Mouse (Mus musculus) forelimb bud, embryonic 11.5 days (tissue): Measurements from ENCODE around the gene Ltb4r2.

Experiments used
- DNase-seq: peaks from one replicate; pipeline ENCODE4 v3.0.0-alpha.2; 2012; ENCODE audit warnings: low read depth, low spot score

Ltb4r2 gene

DNA sequence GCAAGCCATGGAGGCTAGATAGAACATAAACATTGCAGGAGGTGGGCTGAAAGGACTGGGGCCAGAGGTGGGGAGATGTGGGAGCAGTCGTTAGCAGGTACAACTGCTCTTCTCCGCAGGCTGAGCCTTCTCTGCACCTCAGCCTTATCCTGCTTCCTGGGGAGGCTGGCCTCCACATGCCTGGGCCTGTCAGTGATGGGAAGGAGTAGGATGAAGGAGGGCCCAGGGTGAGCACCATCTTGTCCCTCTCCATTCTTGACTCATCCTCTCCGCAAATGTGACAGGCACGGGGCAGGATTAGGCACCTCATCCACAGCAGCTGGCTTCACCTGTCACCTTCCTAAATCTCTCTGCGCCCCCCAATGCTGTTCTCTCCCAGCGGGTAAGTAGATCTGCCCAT is at the start of gene Ltb4r2:
Gene Ltb4r2 (plus strand): TSS at position 266 of the 400 bp plus-strand sequence.
- no peak for DNase-seq

DNA sequence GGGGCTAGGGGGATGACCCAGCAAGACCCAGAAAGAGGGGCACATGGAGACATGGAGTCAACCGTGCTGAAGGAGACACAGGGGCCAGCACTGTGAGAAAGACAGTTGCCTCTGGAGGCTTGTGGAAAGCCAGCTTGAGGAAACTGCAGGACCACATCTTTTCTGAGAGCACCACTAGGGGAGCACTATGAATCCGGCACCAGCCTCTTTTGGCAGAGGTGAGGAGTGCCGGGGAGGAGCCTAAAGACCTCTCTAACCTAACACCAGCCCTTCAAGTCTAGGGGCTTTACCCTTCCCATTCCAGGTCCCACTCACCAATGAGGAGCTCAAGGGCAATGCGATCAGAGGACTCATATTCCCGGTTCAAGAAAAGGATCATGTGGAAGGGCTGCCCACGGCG is 49.4 kb upstream of the Ltb4r2 start:
- DNase-seq, result no peak

DNA sequence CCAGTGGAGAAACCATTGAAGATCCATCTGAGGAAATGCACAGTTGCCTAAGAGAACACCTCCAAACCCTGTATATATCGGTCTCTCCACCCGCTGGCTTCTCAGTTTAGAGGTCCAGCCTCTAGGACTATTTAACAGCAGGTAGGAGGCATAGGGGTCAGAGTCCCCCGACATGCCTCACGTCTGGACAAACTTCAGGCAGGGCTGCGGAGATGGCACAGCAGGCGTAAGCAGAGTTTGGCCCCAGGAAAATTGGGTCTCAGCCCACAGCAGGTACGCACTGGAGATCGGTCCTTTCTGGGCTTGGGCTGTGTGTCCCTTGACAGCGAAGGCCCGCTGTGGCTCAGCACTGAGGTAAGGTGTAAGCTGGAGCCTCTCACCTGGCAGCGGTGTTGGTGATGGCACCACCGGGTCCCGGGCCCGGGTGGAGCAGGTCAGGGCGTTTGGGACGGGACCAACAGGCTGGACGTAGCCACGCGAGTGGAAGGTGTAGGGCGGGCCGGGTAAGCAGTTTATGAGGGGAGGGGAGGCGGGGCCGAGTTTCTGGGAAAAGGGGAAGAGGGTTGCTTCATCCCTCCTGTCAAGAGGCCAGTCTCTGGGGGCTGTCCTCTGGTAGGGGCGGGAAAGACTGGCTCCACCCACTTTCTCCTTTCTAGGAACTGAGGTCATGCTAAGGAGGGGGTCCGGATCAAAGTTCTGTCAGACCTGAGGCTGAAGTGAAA is 48.1 kb upstream of the Ltb4r2 start:
- DNase-seq, result peak; percentile 12

DNA sequence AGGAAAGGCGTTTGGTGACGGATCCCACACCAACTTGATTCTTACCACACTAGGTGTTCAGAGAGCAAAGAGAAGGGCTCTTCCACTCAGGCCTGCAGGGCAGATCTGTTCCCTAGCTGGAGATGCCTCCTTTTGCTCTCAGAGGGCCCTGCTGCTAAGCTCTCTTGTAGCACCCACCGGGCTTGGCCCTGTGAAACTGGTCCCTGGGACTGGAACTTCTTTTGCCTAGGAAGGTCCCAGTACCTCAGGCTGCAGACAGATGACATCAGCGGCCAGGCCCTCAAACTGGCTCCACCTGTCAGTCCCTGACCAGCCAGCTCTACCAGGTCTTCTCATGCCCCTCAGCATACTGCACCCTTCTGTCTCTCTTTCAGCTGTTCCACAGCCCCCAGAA is 47.5 kb upstream of the Ltb4r2 start, which contains the start of gene Tgm1:
Gene Tgm1 (minus strand): TSS at position 198 of the 394 bp plus-strand sequence.
- DNase-seq, result no peak

DNA sequence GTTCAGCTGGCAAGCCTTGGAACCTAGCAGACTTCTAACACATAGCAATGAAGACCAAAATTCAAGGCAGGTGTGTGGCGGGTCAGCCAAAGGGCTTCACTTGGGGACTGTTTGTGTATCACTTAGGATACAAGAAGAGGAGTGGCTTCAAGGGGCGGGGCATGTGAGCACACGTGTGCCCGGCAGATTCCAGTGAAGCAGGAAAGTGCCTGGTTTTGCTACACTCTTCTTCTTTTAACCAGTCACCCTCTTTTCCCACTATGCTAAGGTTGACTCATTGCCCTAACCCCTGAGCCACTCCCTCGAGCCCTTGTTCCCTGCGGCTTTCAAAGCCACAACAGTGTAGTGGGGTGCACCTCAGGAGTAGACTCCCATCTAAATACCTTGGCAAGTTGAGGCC is 46.3 kb upstream of the Ltb4r2 start:
- no peak for DNase-seq

DNA sequence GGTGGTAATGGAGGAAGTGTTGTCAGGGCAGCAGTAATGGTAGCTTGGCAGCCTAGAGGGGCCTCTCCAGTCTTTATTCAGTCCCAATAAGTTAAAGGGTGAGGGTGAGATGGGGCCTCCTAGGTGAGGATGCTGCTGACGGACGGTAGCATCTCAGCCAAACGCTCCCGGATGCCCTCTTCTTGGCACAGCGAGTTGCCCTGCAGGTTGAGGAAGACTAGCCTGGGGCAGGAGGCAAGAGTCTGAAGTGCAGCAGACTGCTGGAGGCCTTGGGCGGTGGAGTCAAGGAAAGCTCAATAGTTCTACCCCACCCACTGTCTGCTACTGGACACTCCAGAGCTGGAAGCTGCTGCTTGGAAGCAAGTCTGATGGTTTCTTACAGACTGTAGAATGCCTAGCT is 45.0 kb upstream of the Ltb4r2 start:
- no peak for DNase-seq

DNA sequence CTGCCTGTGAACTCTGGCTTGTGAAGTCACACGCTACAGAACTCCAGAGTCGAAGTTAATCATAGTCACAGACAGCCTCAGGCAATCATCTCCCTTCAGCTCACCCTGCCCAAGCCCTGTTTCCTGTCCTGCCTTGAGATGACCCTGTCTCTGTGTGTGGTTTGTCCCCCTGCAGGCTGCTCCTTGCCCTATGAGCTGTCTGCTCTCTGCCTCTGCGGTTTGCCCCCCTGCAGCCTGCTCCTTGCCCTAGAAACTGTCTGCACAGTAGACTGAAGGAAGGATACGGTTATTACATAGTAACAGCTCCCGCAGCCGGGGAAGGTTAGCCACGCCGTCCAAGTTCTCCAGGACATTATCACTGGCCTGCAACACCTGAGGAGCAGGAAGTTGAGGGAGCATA is 44.3 kb upstream of the Ltb4r2 start:
- no peak for DNase-seq

DNA sequence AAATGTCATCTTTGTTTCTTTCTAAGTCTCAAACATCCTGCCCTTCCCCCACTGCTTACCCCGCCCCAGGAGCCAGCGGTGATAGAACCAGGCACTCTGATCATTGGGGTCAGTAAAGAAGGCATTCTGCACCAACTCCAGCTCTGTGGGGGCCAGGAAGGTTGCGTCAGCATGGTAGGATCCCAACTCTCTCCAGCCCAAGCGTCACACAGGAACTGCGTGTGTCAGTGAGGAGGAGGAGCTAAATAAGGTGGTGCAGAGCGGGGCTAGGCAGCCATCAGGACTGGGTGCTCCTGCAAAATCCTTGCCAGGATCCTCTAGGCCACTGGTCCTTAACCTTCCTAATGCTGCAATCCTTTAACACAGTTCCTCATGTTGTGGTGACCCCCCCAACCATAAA is 41.5 kb upstream of the Ltb4r2 start:
- no peak for DNase-seq

DNA sequence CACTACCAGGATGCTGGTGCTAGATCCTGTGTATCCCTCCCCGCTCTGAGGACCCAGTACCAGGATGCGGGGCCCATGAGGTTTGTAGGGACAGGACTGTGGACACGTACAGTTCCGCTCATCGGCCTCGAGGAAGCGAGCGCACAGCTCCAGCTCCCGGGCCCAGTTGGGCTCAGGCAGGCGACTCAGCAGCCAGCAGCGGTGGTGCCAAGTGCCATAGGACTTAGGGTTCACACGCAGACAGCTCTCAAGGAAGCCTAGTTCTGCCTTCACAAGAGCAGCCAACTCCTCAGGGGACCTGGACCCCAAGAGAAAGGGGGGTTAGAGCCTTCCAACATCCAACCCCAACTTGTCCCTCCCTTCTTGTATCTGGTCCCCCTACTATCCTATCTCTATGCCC is 40.6 kb upstream of the Ltb4r2 start:
- DNase-seq, result no peak

DNA sequence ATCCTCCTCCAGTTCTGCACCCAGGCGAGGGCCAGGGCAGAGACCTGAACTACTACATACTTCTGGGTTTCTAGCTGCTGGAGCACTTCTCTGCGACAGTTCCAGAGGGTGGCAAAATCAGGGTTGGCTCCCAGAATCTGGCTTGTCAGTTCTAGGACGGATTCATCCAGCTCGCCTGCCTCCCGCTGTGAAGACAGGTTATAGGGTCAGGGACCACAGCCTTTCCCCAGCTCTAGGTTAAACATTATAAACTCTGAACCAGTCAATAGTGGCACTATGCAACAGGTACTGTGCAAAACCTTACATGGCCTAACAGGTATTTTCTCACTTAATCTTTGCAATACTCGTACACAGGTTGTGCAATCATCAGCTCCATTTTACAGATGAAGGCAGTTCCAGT is 40.2 kb upstream of the Ltb4r2 start:
- DNase-seq, result no peak

DNA sequence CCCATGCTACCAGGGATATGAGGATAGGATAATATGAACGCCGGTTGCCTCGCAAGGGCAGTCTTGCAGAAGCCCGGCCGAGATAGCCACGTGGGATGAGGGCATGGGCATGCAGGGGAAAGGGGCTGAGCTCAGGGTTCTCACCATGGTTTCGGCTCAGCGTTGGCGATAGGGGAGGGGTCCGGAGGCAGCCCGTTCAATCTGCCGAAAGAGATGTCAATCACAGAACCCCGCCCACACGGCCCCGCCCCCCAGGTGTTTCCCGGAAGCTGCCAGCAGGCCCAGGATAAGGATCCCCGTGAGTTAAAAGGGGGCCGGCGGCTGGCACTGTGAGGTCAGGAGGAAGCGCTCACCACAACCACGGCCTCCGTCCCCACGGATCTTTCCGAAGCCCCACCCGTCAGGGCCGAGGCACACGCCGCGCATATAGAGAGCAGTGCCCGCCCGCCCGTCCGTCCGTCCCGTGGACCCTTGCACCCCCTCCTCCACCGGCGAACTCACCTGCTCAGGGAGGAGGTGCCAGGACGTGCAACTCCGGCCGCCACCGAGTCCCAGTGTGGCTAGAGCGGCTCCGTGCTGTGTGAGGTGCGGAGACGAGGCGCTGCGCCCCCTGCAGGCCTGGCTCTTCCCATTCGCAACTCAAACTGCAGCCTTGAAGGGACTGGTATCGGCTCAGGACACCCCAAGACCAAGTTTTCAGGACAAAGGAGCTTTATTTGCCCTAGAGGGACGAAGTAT is 39.4 kb upstream of the Ltb4r2 start, which contains the start of gene Rabggta:
Gene Rabggta (minus strand): TSS at position 564 of the 738 bp plus-strand sequence.
- peak; percentile 92 for DNase-seq

DNA sequence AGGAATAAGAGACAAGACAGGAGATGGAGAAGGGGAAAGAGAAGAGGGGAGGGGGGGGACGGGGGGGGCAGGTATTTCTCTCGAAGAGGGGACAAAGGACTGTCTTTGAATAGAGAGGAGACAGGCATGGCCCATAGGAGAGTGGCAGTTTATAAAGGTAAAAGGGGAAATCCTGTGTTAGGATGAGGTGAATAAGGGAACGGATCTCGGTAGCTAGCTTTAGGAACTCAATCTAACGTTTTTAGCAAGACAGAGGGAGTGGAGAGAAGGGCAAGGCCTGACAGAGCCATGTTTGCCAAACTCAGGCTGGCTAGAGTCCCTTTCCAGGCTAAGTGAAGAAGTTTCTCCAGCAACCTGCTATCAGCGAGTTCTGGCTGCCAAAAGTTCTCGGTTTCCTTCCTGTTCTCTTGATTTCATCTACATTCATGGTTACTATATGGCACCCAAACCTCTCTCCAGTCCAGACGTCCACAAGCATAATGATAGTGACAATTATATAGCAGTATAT is 38.7 kb upstream of the Ltb4r2 start:
- DNase-seq, result no peak

DNA sequence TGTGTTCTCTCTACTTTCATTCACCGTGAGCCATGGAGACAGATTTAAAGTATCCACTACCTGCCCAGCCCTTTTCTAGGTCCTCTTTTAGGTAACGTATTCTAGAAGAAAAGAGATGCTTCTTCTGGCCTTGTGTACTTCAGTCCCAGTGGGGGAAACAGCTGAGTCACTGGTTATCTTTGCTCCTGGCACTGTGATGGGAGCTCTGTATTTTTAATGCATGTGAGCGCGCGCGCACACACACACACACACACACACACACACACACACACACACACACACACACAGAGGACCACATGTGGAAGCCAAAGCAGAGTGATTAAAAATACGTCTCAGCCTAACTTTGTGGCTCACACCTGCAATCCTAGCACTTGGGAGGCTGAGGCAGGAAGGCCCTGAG is 37.8 kb upstream of the Ltb4r2 start:
- DNase-seq, result no peak

DNA sequence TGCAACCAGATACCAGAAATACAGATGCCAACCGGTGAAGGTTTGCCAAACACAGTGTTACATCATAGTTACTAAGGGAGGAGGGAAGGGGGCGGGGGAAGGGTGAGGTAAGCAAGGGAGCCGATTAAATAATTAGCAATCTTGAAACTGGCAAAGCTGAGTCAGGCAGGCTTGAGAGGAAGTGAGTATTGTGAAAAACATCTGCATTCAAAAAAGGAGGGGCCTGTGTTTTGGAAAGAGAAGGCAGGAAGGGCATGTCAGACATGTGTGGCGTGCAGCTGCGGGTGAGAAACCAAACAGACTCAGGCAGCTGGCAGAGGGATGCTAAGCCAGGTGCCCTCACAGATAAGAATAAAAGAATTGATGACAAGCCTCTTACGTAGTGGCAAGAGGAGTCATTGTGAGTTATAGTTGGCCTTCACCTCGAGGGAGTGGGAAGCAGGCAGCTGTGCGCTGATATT is 36.8 kb upstream of the Ltb4r2 start:
- no peak for DNase-seq

DNA sequence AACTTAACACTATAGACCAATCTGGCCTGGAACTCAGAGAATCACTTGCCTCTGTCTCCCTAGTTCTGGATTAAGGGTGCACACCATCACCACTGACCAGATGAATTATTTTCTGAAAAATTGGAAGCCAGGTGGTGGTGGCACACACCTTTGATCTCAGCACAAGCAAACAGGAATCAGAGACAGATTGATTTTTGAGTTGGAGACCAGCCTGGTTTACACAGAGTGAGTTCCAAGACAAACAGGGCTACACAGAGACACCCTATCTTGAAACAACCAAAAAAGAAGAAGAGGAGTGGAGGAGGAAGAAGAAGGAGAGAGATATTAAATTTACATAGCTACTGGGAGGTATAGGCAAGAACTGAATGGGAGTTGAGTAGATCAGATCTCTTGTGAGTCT is 35.0 kb upstream of the Ltb4r2 start:
- no peak for DNase-seq

DNA sequence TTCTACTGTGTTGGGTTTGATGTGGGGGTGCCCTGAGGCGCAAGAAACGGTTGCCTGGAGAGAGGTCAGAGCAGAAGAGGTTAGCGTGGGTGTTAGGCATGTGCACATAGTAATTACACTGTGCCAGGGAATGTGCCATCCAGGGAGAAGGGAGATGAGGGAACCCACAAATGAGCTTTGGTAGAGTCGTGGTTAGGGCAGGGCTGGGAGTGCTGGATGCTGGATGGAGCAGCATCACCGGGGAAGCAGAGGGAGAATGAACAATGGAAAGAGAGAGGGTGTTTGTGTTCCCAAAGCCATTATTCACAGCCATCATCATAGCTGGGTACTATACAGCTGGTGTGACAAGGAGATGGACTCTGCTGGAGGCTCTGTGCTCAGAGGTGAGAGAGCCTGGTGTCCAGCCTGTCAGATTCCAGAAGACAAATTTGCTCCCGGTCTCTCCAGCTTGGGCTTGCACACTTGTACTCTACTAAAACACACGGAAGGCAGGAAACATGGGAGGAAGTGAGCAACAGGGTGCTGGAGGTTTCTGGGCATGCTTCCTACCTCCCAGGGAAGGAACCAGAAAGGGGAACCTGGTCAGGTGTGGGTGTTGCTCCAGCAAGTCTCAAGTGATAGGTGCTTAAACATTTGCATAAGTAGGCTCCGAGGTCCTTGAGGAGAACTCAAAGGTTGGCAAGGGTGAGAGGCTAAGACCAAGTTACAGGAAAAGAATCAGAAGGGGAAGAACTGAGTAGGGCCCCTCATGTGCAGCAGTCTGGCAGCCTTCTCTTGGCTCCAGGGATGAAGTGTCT is 33.1 kb upstream of the Ltb4r2 start:
- no peak for DNase-seq

DNA sequence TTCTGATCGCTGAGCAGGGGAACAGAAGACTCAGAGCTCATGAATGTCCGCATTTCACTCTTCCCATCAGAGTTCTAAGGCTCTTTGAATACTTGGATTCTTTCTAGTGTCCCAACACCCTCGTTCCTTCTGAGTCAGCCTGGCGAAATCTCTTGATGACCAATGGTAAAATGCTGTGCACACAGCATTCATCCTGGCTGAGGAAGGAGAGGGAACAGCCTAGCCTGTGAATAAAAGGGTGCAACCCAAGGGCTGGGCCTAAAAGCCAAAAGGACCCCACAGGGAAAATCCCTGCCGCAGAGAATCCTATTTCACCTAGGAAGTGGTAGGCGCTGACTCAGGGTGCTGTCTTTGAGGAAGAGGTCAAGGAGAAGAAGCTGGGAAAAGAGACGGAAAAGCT is 31.1 kb upstream of the Ltb4r2 start:
- no peak for DNase-seq

DNA sequence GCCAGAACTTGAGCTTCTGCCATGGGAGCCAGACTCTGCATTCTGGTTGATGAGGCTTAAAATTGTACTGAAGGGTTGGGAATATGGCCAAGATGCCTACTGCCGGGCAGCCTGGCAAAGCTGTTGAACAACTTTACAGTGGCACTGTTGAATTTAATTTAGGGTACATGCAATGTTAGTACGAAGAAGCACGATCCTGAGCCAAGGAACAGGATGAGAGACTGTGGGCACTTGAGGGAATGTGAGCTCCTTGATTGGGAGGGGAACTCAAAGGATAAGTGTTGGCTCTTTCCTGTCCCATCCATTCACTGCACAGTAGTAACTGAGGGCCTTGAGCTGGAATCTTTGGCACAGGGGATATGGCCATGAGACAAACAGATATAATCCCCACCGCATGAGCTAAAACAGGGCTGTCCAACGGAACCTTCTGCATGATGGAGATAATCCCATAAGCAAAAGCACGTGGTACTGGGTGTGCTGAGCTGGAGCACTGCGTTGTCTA is 30.6 kb upstream of the Ltb4r2 start:
- no peak for DNase-seq

DNA sequence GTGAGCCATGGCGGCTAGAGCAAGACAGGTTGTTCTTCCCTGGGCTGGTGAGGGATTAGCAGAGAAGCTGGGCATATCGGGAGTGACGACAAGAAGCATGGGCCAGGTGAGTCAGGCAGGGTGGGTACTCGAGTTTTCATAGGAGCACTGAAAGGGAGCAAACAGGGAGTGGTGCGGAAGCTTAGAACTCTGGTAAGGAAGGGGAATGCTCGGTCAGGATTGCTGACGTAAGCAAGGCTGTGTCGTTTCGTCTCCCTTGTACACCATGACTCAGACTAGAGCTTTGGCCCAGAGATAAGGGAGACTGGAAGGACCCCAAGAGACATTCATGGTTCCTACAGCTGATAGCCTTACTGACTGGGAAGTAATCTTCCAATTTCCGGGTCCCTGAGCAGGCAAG is 27.3 kb upstream of the Ltb4r2 start:
- no peak for DNase-seq

DNA sequence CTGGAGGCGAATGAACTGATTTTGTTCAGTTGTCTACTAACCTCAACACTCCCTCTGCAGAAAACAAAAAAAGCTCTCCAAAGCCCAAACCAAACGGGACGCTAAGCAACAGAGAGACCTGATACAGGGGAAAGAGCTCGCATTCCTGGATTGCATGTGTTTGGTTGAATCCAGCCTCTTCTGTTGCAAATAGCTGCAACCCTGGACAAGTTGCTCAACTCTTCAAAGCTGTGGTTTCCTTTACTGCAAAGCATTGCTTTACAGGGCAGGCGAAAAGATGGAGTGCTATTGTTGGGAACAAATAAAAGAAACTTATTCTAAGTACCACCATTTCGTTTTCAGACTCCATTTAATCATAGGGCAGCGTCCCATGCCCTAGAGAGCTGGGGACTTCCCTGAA is 26.4 kb upstream of the Ltb4r2 start:
- no peak for DNase-seq

DNA sequence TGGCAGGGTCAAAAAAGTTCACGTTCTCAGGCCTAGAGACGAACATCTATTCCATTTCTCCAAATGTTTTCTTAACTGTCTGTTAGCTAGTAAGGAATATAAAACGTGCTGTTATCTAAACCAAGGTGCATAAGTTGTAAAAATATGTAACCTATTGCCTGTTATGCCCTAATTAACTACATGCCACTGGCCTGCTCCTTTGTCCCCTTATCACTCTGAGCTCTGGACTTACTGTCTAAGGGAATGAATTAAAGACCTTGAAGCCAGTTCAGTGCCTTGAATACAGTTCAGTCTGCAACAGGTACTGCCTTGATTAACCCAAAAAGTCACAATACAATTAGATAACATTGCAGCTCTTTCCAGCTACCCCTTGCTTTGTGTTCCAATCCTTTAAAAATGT is 25.9 kb upstream of the Ltb4r2 start:
- no peak for DNase-seq

DNA sequence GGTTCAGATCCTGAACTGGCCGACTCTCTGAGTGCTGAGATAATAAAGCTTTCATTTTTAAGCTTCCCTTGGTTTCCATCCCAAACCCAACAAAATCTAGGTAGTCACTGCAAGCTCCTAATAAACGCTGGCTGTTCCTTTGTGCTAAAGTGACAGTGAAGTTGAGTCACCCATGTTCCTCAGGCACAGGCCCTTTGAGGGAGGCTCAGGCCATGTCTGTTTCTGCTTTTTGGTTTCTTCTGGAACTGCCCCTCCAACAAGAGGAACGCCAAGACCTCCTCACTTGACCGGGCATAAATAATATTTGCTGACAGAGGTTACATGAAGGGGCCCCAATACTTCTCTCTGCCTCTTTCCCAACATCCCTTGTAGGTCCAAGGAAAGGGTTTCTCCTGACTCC is 25.5 kb upstream of the Ltb4r2 start:
- no peak for DNase-seq
